Mouse (Mus musculus) 416B (cell line): ENCODE measurements around the gene Elavl1.

Experiments used
- DNase-seq: peaks from one replicate; pipeline ENCODE4 v3.0.0; 2011; ENCODE audit warnings: low read depth

Elavl1 gene

GRCm38 (mm10) chr8:4320404-4320803 lies 4.8 kb downstream of the Elavl1 start:
- DNase-seq, result no peak

GRCm38 (mm10) chr8:4319573-4319872 lies 5.7 kb downstream of the Elavl1 start:
- no peak for DNase-seq

DNA sequence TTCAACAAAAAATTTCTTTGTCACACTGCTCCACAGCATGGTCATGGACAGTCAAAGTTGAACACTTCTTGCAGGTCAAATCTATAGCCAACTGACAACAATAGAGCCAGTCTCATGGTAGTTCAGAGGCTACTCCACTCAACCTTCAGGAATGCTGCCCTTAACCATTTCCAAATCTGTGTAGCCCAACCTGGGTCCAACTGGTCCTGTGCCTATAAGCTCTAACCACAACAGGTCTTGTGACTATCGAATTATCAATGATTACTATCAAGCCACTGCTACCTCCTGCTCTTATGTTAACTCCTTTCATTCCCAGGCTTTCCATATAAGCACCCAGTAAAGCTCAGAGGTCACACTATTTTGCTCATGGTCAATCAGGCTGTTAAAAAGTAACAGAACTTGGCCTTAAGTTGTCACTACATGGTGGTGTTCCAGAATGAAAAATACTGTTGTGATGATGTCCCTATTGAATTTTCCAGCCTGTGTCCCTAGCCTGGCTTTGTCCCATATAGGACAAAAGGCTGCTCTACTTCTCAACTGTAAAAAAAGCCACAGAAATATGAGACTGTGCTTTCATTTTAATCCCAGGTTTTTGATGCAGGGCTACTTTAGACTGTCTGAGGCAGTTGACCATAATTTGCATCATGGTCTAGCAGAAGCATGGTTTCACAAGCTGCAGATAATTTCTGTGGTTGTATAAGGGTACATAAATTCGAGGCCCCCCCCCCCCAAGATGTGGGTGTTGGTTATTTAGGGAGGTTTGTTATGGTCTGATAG lies 6.2 kb downstream of the Elavl1 start:
- DNase-seq, result peak; percentile 66

GRCm38 (mm10) chr8:4318124-4318523 lies 7.1 kb downstream of the Elavl1 start:
- no peak for DNase-seq

GRCm38 (mm10) chr8:4314852-4315251 lies 10.4 kb downstream of the Elavl1 start:
- no peak for DNase-seq

- DNase-seq, result peak; percentile 75
Measured at GRCm38 (mm10) chr8:4313254-4314124, 11.7 kb downstream of the Elavl1 start.

GRCm38 (mm10) chr8:4312104-4312503 lies 13.1 kb downstream of the Elavl1 start:
- DNase-seq, result peak; percentile 84

DNA sequence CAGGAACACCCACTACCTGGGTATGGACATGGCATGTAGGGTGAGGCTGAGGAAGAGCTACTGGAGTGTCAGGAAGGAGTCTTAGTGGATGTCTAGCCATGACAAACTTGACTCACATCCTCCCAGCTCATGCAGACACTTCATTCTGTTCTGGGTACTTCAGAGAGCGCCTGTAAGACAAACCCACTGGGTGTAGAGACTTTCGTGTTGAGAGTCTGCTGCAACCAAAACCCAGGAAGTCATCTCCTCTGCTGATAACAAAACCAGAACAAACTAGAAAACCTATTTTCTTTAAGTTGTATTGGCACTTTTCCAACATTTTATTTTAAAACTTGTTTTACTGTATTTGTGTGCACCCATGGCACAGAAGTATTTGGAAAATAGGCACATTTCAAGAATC lies 19.4 kb downstream of the Elavl1 start:
- peak; percentile 92 for DNase-seq

DNA sequence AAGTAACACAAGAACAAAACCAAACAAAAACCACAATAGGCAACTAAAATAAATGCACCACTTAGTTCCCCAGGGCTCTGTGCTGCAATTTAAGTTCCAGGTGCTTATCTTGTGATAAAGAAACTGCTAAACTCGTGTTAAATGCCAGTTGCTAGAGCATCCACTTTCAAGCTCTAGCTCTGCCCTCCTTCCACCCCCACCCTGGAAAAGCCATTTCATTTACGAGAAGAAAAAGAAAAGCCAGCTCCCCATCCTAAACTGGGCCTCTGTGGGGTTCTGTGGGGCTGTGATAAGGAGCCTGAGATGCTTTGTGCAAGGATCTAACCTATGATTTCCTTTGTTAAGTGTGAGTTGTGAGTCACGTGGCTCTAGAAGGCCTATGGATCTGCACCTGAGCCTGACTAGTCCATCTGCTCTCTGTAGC lies 21.1 kb downstream of the Elavl1 start:
- peak; percentile 33 for DNase-seq

DNA sequence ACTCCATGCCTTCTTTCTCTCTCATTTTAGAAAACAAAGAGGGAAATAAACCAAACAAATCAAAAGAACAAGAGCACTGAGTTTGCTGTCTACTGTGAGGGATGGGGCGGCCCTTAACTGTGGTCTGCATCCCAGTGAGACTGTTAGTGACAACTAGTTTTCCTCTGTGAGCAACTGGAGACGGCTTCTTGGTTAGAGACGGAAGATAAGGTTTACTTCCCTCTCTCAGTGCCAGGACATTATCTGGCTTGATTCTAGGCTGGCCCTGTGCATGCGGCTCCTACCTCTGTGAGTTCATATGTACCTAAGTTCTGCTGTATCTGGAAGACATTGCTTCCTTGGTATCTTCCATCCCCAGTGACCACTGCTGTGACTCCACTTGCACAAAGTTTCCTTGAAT lies 27.4 kb downstream of the Elavl1 start:
- no peak for DNase-seq

DNA sequence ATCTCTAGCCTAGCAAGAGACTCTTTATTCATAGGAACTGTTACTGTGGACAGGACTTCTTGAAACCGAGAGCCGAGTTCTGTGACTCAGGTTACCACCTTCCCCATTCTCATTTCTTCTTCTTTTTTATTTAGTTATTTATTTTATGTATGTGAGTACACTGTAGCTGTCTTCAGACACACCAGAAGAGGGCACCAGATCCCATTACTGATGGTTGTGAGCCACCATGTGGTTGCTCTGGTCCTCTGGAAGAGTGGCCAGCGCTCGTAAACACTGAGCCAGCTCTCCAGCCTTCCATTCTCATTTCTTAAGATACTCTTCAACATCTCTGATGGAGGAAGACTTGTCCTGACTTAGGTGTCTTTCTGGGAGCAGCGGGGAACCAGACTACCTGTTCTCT lies 32.5 kb downstream of the Elavl1 start:
- DNase-seq, result no peak

DNA sequence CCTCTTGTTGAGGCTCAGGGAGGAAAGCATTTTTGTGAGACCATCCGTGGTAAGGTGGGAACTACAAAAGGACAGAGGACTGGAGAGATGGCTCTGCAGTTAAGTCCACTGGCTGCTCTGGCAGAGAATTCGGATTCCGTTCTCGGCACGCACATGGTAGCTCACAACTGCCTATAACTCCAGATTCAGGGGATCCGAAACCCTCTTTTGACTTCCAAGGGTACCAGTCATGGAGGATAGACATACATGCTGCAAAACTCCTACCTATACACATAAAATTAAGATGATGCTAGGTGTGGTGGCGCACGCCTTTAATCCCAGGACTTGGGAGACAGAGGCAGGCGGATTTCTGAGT lies 49.1 kb downstream of the Elavl1 start:
- DNase-seq, result no peak

- DNase-seq, result peak; percentile 96
Measured at GRCm38 (mm10) chr8:4275275-4276110, 49.7 kb downstream of the Elavl1 start, which contains the start of gene Timm44. Timm44 (minus strand) TSS chr8:4275913.

GRCm38 (mm10) chr8:4269609-4270008 lies 55.6 kb downstream of the Elavl1 start:
- DNase-seq, result no peak

DNA sequence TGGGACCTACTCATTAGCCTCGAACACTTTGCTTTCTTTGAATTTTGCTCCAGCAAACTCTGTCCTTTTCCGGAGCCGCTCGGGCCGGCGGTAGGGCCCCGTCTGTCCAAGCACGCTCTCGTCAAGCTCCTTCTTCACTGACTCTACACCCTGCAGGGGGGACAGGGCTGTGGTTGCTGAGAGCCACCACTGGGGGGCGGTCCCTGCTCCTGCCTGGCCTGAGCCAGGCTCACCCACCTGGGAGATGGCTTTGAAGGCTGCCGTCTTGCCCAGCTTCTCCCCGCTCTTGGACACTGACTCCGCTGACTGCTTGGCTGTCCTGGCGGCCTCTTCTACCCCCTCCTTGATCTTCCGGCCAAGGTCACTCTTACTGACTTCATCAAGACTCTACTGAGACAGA lies 57.6 kb downstream of the Elavl1 start:
- DNase-seq, result peak; percentile 22

DNA sequence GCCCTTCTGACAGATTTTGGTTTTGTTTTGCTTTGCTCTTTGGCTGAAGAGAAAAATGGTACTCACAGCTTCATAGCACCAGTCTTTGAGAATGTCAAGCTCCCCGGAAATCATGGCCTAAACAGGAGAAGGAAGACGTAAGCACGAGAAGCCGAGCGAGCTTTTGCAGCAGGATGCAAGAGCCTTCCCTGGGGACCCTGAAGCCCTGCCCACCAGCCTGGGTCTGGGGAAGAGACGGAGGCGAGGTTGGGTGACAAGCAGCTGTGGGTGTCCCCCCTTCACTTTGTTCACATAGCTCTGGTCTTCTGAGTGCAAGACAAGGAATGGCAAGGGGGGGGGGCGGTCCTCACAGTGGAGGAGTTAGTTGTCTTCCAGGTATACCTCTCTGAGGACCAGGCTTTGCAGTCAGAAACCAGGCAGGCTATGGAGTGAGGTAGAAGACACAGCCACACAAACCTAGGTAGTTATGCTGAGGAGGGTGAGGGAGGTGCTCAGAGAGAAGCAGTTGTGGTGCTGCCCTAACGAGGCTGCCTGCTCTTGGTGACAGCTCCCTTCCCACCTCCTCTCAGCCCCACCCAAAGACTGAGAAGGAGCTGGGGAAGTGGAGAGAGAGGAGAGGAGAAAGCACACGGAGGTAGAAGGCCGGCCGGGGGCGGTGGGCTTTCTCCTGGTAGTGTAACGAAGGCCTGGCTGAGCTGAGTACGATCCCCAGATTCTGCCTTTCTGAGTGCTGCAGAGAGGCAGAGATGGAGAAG lies 59.9 kb downstream of the Elavl1 start:
- DNase-seq, result no peak

GRCm38 (mm10) chr8:4263105-4263791 lies 62.0 kb downstream of the Elavl1 start:
- DNase-seq, result no peak

- no peak for DNase-seq
Measured at GRCm38 (mm10) chr8:4259805-4260170, 65.4 kb downstream of the Elavl1 start.

DNA sequence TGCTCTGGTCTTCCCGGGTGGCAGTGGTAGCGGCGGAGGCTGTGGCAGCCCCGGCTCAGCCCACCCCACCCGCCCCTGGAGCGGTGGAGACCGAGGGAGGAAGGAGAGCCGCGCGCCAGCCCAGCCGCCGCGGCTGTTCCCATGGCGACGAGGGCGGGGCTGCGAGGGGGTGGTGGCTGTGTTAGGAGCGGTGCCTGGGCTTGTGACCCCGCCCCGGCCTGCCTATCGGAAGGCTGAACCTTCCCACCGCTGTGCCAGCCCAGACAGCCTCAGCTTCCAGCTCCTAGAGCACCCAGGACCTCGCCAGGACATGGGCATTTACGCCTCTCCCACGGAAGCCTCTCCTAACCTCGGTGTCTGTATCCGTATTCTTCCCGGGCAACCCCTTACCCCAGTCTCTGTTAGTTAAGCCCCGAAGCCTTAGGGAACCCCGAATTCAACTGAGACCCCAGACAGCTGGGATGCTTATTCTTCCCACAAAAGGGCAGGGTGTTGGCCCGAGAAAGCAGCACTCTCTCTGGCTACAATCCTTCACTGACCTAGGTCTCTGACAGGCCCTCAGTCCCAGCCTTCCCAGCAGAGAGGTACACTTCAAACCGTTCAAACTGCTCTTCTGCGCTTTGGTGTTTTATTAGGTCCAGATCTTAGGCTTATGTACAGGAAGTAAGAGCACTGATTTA lies 65.9 kb downstream of the Elavl1 start, which contains the start of gene Ctxn1:
Ctxn1 (minus strand) TSS at position 150 of the 680 bp plus-strand sequence.
- DNase-seq, result no peak

GRCm38 (mm10) chr8:4258678-4259077 lies 66.5 kb downstream of the Elavl1 start:
- DNase-seq, result no peak

DNA sequence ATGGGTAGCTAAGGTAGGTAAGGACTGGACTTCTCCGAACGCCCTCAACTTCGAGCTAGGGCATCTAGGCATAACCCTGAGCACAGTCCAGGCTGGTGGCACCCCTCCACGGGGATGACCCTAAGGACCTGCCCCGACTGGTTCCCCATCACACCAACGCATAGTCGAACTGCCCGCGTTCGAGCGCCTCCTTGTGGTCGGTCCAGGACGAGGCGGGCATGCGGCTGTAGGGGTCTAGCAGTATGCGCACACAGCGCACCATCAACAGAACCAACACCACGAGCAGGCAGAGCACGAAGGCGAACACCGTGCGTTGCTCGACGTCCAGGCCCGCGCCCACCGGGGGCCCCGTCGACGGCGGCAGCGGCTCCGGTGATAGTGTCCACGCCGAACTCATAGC lies 67.0 kb downstream of the Elavl1 start:
- DNase-seq, result no peak
